Mouse (Mus musculus): ENCODE measurements around the gene Fam3c. TPM values are rescaled to one million over a fixed set of nuclear protein-coding genes. Genes with fewer than 3 reads are reported as not detected.

Gene Fam3c
- polyA plus RNA-seq, 1 experiment from 2014 or later = 35.1 TPM

GRCm38 (mm10) chr6:22390654-22391365, 34.8 kb upstream of the Fam3c start:
- DNase-seq (ENCODE audit: low spot score) = no peak
- Histone ChIP-seq H3K4me3 (ENCODE audit: low read depth, low read length) (no peak overlapping the region), H3K27me3 (ENCODE audit: control insufficient read depth, insufficient read depth, low read length) (no peaks in the 10 kb centered on the region), H3K36me3 (ENCODE audit: control insufficient read depth, insufficient read depth, low read length) (no peaks in the 10 kb centered on the region), H3K9ac (ENCODE audit: low read length) (no peak overlapping the region), H3K4me1 (replicated peaks; ENCODE audit: control insufficient read depth, insufficient read depth, low read length) (no peaks in the 10 kb centered on the region), H3K4me2 (ENCODE audit: low read depth, low read length, severe bottlenecking) (no peak overlapping the region), H3K9me3 (ENCODE audit: control insufficient read depth, low read length) (no peaks in the 10 kb centered on the region), H3K27ac (ENCODE audit: low read depth, low read length) (no peak overlapping the region)
- 79% methylated on average over 13 of the region's 13 CpGs for WGBS
- ATAC-seq (replicated peaks; ENCODE audit: low FRiP score) = no peak

- Histone ChIP-seq H3K4me2 (ENCODE audit: low read depth, low read length, severe bottlenecking) (no peak overlapping the region), H3K9me3 (ENCODE audit: control insufficient read depth, low read length) (no peaks in the 10 kb centered on the region), H3K27me3 (ENCODE audit: control insufficient read depth, insufficient read depth, low read length) (no peaks in the 10 kb centered on the region), H3K4me3 (ENCODE audit: low read depth, low read length) (no peak overlapping the region), H3K27ac (ENCODE audit: low read depth, low read length) (no peak overlapping the region), H3K9ac (ENCODE audit: low read length) (no peak overlapping the region), H3K4me1 (replicated peaks; ENCODE audit: control insufficient read depth, insufficient read depth, low read length) (no peaks in the 10 kb centered on the region), H3K36me3 (ENCODE audit: control insufficient read depth, insufficient read depth, low read length) (no peaks in the 10 kb centered on the region)
- WGBS = 89% methylated on average over 5 of the region's 5 CpGs
- ATAC-seq (replicated peaks; ENCODE audit: low FRiP score) = no peak
- DNase-seq (ENCODE audit: low spot score) = no peak
Measured at GRCm38 (mm10) chr6:22385254-22385870, 29.3 kb upstream of the Fam3c start.

- 95% methylated on average over 3 of the region's 3 CpGs for WGBS
- DNase-seq (ENCODE audit: low spot score) (no peak), ATAC-seq (replicated peaks; ENCODE audit: low FRiP score) (no peak)
- H3K9me3 ChIP-seq (ENCODE audit: control insufficient read depth, low read length) = no peaks in the 10 kb centered on the region
- no peak overlapping the region for H3K9ac ChIP-seq (ENCODE audit: low read length)
- no peak overlapping the region for H3K4me2 ChIP-seq (ENCODE audit: low read depth, low read length, severe bottlenecking)
- H3K4me1 ChIP-seq (replicated peaks; ENCODE audit: control insufficient read depth, insufficient read depth, low read length) = no peaks in the 10 kb centered on the region
- H3K4me3 ChIP-seq (ENCODE audit: low read depth, low read length) = no peak overlapping the region
- H3K36me3 ChIP-seq (ENCODE audit: control insufficient read depth, insufficient read depth, low read length) = no peaks in the 10 kb centered on the region
- no peaks in the 10 kb centered on the region for H3K27me3 ChIP-seq (ENCODE audit: control insufficient read depth, insufficient read depth, low read length)
- H3K27ac ChIP-seq (ENCODE audit: low read depth, low read length) = no peak overlapping the region
Measured at GRCm38 (mm10) chr6:22380269-22380668, 24.2 kb upstream of the Fam3c start.

- Histone ChIP-seq H3K27ac (ENCODE audit: low read depth, low read length) (no peak overlapping the region), H3K9ac (ENCODE audit: low read length) (no peak overlapping the region), H3K4me3 (ENCODE audit: low read depth, low read length) (no peak overlapping the region), H3K27me3 (ENCODE audit: control insufficient read depth, insufficient read depth, low read length) (no peaks in the 10 kb centered on the region), H3K36me3 (ENCODE audit: control insufficient read depth, insufficient read depth, low read length) (no peaks in the 10 kb centered on the region), H3K4me1 (replicated peaks; ENCODE audit: control insufficient read depth, insufficient read depth, low read length) (no peaks in the 10 kb centered on the region), H3K4me2 (ENCODE audit: low read depth, low read length, severe bottlenecking) (no peak overlapping the region), H3K9me3 (ENCODE audit: control insufficient read depth, low read length) (no peaks in the 10 kb centered on the region)
- 85% methylated on average over 1 of the region's 1 CpGs for WGBS
- no peak for DNase-seq (ENCODE audit: low spot score)
- ATAC-seq (replicated peaks; ENCODE audit: low FRiP score) = no peak
Measured at GRCm38 (mm10) chr6:22379831-22380230, 23.8 kb upstream of the Fam3c start.

GRCm38 (mm10) chr6:22378462-22378861, 22.4 kb upstream of the Fam3c start:
- H3K9ac ChIP-seq (ENCODE audit: low read length) = no peak overlapping the region
- WGBS = 80% methylated on average over 5 of the region's 5 CpGs
- ATAC-seq (replicated peaks; ENCODE audit: low FRiP score) (no peak), DNase-seq (ENCODE audit: low spot score) (no peak)
- H3K9me3 ChIP-seq (ENCODE audit: control insufficient read depth, low read length) = no peaks in the 10 kb centered on the region
- no peak overlapping the region for H3K4me3 ChIP-seq (ENCODE audit: low read depth, low read length)
- H3K27me3 ChIP-seq (ENCODE audit: control insufficient read depth, insufficient read depth, low read length) = no peaks in the 10 kb centered on the region
- H3K4me2 ChIP-seq (ENCODE audit: low read depth, low read length, severe bottlenecking) = no peak overlapping the region
- H3K36me3 ChIP-seq (ENCODE audit: control insufficient read depth, insufficient read depth, low read length) = no peaks in the 10 kb centered on the region
- no peak overlapping the region for H3K27ac ChIP-seq (ENCODE audit: low read depth, low read length)
- no peaks in the 10 kb centered on the region for H3K4me1 ChIP-seq (replicated peaks; ENCODE audit: control insufficient read depth, insufficient read depth, low read length)

- H3K4me1 ChIP-seq (replicated peaks; ENCODE audit: control insufficient read depth, insufficient read depth, low read length) = no peaks in the 10 kb centered on the region
- WGBS = 81% methylated on average over 3 of the region's 3 CpGs
- no peaks in the 10 kb centered on the region for H3K36me3 ChIP-seq (ENCODE audit: control insufficient read depth, insufficient read depth, low read length)
- H3K4me2 ChIP-seq (ENCODE audit: low read depth, low read length, severe bottlenecking) = no peak overlapping the region
- ATAC-seq (replicated peaks; ENCODE audit: low FRiP score) (no peak), DNase-seq (ENCODE audit: low spot score) (no peak)
- no peaks in the 10 kb centered on the region for H3K9me3 ChIP-seq (ENCODE audit: control insufficient read depth, low read length)
- H3K4me3 ChIP-seq (ENCODE audit: low read depth, low read length) = no peak overlapping the region
- H3K27me3 ChIP-seq (ENCODE audit: control insufficient read depth, insufficient read depth, low read length) = no peaks in the 10 kb centered on the region
- H3K9ac ChIP-seq (ENCODE audit: low read length) = no peak overlapping the region
- no peak overlapping the region for H3K27ac ChIP-seq (ENCODE audit: low read depth, low read length)
Measured at GRCm38 (mm10) chr6:22374791-22375190, 18.7 kb upstream of the Fam3c start.

- H3K27me3 ChIP-seq (ENCODE audit: control insufficient read depth, insufficient read depth, low read length) = no peaks in the 10 kb centered on the region
- no peaks in the 10 kb centered on the region for H3K4me1 ChIP-seq (replicated peaks; ENCODE audit: control insufficient read depth, insufficient read depth, low read length)
- no peak overlapping the region for H3K27ac ChIP-seq (ENCODE audit: low read depth, low read length)
- no peak overlapping the region for H3K4me3 ChIP-seq (ENCODE audit: low read depth, low read length)
- ATAC-seq (replicated peaks; ENCODE audit: low FRiP score) = no peak
- no peak overlapping the region for H3K4me2 ChIP-seq (ENCODE audit: low read depth, low read length, severe bottlenecking)
- 91% methylated on average over 2 of the region's 2 CpGs for whole genome bisulfite sequencing
- H3K36me3 ChIP-seq (ENCODE audit: control insufficient read depth, insufficient read depth, low read length) = no peaks in the 10 kb centered on the region
- H3K9ac ChIP-seq (ENCODE audit: low read length) = no peak overlapping the region
- no peaks in the 10 kb centered on the region for H3K9me3 ChIP-seq (ENCODE audit: control insufficient read depth, low read length)
- no peak for DNase-seq (ENCODE audit: low spot score)
Measured at GRCm38 (mm10) chr6:22373476-22373875, 17.4 kb upstream of the Fam3c start.

- Histone ChIP-seq H3K36me3 (ENCODE audit: control insufficient read depth, insufficient read depth, low read length) (no peaks in the 10 kb centered on the region), H3K27me3 (ENCODE audit: control insufficient read depth, insufficient read depth, low read length) (no peaks in the 10 kb centered on the region), H3K4me1 (replicated peaks; ENCODE audit: control insufficient read depth, insufficient read depth, low read length) (no peaks in the 10 kb centered on the region), H3K9ac (ENCODE audit: low read length) (no peak overlapping the region), H3K9me3 (ENCODE audit: control insufficient read depth, low read length) (no peaks in the 10 kb centered on the region), H3K4me3 (ENCODE audit: low read depth, low read length) (no peak overlapping the region), H3K4me2 (ENCODE audit: low read depth, low read length, severe bottlenecking) (no peak overlapping the region), H3K27ac (ENCODE audit: low read depth, low read length) (no peak overlapping the region)
- 97% methylated on average over 2 of the region's 2 CpGs for WGBS
- no peak for DNase-seq (ENCODE audit: low spot score)
- ATAC-seq (replicated peaks; ENCODE audit: low FRiP score) = no peak
Measured at GRCm38 (mm10) chr6:22366977-22367376, 10.9 kb upstream of the Fam3c start.

- Histone ChIP-seq H3K4me1 (replicated peaks; ENCODE audit: control insufficient read depth, insufficient read depth, low read length) (no peaks in the 10 kb centered on the region), H3K36me3 (ENCODE audit: control insufficient read depth, insufficient read depth, low read length) (no peaks in the 10 kb centered on the region), H3K27me3 (ENCODE audit: control insufficient read depth, insufficient read depth, low read length) (no peaks in the 10 kb centered on the region), H3K9me3 (ENCODE audit: control insufficient read depth, low read length) (no peaks in the 10 kb centered on the region), H3K4me2 (ENCODE audit: low read depth, low read length, severe bottlenecking) (no peak overlapping the region), H3K4me3 (ENCODE audit: low read depth, low read length) (no peak overlapping the region), H3K9ac (ENCODE audit: low read length) (no peak overlapping the region), H3K27ac (ENCODE audit: low read depth, low read length) (no peak overlapping the region)
- 80% methylated on average over 3 of the region's 3 CpGs for WGBS
- DNase-seq (ENCODE audit: low spot score) = no peak
- ATAC-seq (replicated peaks; ENCODE audit: low FRiP score) = no peak
Measured at GRCm38 (mm10) chr6:22363590-22363989, 7.5 kb upstream of the Fam3c start.
